Mouse (Mus musculus) MEL (cell line): ENCODE measurements at regions not wholly inside any gene's neighbourhood (a gene's known extent, or its start where the extent isn't known, plus 50 kb on each side); places are given as distances from the start of the nearest gene placed in this dataset.

Source experiments
- CHD1 ChIP-seq: IDR thresholded peaks from 2 replicates; pipeline ENCODE4 v1.6.1; 2012; ENCODE audit warnings: low read depth, mild to moderate bottlenecking, inconsistent platforms, low read length, improper control_type of control experiment
- CTCF ChIP-seq, 3 experiments: IDR thresholded peaks in 2 of 3; conservative IDR thresholded peaks in 1 of 3; 2 replicates each; pipeline ENCODE4 v1.5.1; 2011 to 2012; ENCODE audit warnings: low read length in 3 of 3, low read depth in 2 of 3, mild to moderate bottlenecking in 2 of 3, improper control_type of control experiment in 1 of 3, inconsistent platforms in 1 of 3, mixed read lengths in 1 of 3, moderate library complexity in 1 of 3; ENCODE audit not compliant: control insufficient read depth in 1 of 3, insufficient read depth in 1 of 3, poor library complexity in 1 of 3, severe bottlenecking in 1 of 3
- EP300 ChIP-seq, 2 experiments: IDR thresholded peaks; 2 replicates each; pipeline ENCODE4 v1.6.1; 2011; ENCODE audit warnings: improper control_type of control experiment in 2 of 2, low read length in 2 of 2, low read depth in 1 of 2, mild to moderate bottlenecking in 1 of 2
- JUND ChIP-seq: IDR thresholded peaks from 2 replicates; pipeline ENCODE4 v1.6.1; 2011; ENCODE audit warnings: low read depth, mild to moderate bottlenecking, improper control_type of control experiment, low read length
- POLR2A ChIP-seq, 2 experiments: IDR thresholded peaks; 2 replicates each; pipeline ENCODE4 v1.6.1; 2011 to 2012; ENCODE audit warnings: low read length in 2 of 2, mild to moderate bottlenecking in 2 of 2, control low read depth in 1 of 2, improper control_type of control experiment in 1 of 2, low read depth in 1 of 2, moderate library complexity in 1 of 2; ENCODE audit not compliant: control insufficient read depth in 1 of 2, insufficient read depth in 1 of 2, poor library complexity in 1 of 2
- POLR2AphosphoS2 ChIP-seq: IDR thresholded peaks from 2 replicates; pipeline ENCODE4 v1.6.1; 2011; ENCODE audit warnings: low read length, improper control_type of control experiment
- SIN3A ChIP-seq: IDR thresholded peaks from 2 replicates; pipeline ENCODE4 v1.6.1; 2012; ENCODE audit warnings: low read length, improper control_type of control experiment, inconsistent platforms
- ZNF384 ChIP-seq: IDR thresholded peaks from 2 replicates; pipeline ENCODE4 v1.6.1; 2012; ENCODE audit warnings: low read depth, mild to moderate bottlenecking, inconsistent platforms, low read length, improper control_type of control experiment

- no peak for TF ChIP-seq JUND
- no peak for TF ChIP-seq CTCF (IDR thresholded peaks at IDR 0.05 in 2 of 3, conservative IDR thresholded peaks at IDR 0.05 in 1 of 3; ENCODE audit: control insufficient read depth in 1 of 3, insufficient read depth in 1 of 3, low read depth in 2 of 3, low read length in 3 of 3, poor library complexity in 1 of 3, severe bottlenecking in 1 of 3)
- TF ChIP-seq POLR2AphosphoS2: no peak
- no peak for TF ChIP-seq SIN3A
- no peak for TF ChIP-seq EP300 (IDR thresholded peaks at IDR 0.05; ENCODE audit: low read depth in 1 of 2, low read length in 2 of 2)
- no peak for TF ChIP-seq CHD1
- no peak for TF ChIP-seq POLR2A (IDR thresholded peaks at IDR 0.05; ENCODE audit: control insufficient read depth in 1 of 2, insufficient read depth in 1 of 2, low read depth in 1 of 2, low read length in 2 of 2, poor library complexity in 1 of 2)
- no peak for TF ChIP-seq ZNF384
Measured at GRCm38 (mm10) chr14:100426399-100426798, 141.9 kb upstream of the Klf12 start.
